Mouse (Mus musculus): Measurements from ENCODE around the gene Dmd.

- TF ChIP-seq CTCF (IDR thresholded peaks at IDR 0.05; ENCODE audit: extremely low read depth, insufficient read depth, low read length) (no peak), POLR2A (IDR thresholded peaks at IDR 0.05; ENCODE audit: extremely low read depth, insufficient read depth, low read length) (no peak)
Observed at GRCm38 (mm10) chrX:84747683-84748082, 1799.0 kb downstream of the Dmd start.

Measured in cortical plate, adult 2 months (tissue).